Mouse (Mus musculus): ENCODE measurements around the gene Dnajc24.
A peak's percentile ranks its signal among the peaks of the same experiment; 100 is the strongest.

Gene Dnajc24

DNA sequence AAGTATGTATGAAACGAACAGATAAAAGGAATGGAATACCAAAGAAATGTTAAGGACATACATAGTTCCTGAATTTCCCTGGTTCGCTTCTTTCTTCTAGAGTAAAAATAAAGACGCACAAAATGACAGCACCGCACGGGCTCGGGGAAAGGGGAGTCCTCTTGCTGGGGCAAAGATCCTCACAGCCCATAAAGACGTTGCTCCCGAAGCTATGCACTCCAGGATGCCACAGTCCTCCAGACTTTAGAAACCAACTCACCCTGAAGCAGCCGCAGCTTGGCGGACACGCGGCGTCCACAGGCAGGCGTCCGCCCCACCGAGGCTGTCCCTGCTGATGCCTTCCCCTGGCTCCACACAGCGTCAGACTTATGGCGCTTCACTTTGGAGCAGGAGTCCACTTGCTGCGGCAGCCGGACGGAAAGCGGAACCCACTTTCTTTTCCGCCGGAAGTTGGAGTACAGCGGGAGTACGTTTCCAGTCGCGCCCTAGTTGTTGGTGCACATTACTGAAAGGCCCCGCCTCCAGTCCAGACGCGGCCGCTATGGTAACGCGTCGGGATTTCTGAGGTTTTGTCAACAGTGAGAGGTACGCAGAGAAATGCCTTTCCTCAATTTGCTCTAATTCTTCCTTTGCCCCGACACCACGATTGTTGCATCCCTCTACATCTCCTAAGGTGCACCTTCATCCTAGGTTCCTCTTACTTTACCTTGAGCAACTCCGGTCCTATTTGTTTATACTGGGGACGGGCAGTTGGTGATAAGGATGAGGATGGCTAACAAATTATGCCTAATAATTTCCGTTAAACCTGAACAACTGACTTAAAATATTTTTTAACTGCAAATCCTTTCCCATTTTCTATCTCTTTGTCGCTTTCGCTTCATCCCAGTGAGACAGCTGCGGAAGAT, at the start of gene Dnajc24:
Dnajc24 (minus strand) TSS at position 715 of the 905 bp plus-strand sequence.
- DNase-seq (ENCODE audit: low read depth, low spot score), result peak; percentile 95

DNA sequence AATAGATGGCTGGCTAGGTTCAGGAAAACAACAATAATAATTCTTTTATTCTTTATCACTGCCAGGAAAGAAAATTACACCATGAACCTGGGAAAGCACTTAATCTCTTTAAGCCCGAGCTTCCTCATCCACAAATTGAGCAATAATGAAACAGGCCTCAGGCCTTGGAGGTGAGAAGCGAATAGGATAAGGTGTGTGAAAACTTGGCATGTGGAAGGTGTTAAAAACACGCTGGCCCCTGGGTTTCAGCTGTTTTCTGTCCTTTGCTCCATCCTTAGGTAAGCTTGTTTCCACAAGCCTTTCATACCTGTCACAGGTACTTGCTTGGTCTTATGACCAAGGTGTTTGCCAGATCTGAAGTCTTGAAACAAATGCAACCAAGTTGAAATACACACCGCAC, 43.3 kb upstream of the Dnajc24 start:
- DNase-seq (ENCODE audit: low read depth, low spot score), result no peak

DNA sequence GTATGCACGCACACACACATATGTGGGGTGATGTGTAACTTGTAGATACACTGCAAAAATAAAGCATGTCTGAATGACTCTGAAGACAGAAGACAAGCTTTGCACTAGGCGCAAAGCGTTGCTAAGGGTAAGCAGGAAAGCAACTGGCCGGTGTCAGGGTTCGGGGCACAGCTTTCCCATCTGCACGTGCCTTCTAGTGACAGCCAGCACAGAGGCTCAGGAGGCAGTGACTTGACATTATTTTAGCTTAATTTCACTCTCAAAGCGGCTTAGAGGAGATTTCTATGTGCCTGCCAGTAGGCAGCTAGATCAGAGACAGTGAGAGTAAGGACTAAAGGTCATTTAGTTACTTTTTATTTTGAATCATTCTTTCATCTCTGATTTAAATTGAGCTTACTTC, 39.1 kb upstream of the Dnajc24 start:
- DNase-seq (ENCODE audit: low read depth, low spot score), result no peak

DNA sequence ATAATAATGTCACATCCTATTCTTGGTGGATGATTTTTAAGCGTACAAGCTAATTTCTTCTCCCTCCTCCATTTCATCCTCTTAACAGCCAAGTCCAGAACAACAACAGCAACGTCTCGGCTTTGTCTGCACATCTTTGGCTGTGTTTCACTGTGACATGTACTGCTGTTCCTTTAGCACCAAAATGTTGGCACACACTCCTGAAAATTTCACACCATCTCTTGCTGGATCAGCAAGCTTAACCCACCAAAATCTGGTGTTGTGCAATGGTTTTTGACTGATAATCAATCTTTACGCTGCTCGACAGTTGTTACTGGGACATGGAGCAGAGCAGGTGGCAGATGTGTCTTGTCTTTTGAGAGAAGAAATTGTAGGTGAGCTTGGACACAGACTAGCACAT, 38.6 kb upstream of the Dnajc24 start:
- no peak for DNase-seq (ENCODE audit: low read depth, low spot score)

DNA sequence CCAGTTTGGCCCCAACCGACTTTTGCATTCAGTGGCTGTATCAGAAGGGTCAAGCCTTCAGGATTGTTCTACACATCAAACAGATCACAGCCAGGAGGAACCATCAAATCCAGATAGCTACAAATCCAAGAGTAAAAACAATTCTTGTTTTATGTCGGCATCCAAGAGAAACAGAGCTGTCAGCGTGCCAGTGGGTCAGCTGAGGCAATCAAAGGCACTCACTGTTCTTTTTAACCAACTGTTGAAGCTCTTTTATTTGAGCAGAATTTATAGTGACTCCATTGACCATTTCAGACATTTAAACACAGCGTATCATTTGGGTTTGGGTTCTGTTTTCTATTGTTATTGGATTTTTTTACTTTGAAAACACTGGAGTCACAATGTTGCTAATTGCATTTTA, 34.9 kb upstream of the Dnajc24 start:
- DNase-seq (ENCODE audit: low read depth, low spot score), result peak; percentile 43

DNA sequence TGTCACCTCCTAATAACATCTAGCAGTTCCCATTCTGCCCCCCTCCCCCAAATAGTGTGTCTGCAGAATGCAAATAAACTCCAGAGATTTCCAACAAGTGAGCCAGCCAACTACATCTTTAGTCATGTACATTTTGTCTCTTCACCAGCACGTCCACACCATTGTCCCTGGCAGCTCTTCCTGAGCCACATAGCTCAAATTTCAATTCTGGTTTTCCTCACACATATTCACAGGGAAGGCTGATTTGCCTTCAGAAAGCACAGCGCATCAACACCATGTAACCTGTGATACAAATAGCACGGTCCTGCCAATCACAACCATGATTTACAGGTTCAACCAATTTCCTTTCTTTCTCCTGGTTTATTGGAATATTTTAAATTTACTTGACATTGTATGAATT, 21.5 kb upstream of the Dnajc24 start:
- no peak for DNase-seq (ENCODE audit: low read depth, low spot score)

DNA sequence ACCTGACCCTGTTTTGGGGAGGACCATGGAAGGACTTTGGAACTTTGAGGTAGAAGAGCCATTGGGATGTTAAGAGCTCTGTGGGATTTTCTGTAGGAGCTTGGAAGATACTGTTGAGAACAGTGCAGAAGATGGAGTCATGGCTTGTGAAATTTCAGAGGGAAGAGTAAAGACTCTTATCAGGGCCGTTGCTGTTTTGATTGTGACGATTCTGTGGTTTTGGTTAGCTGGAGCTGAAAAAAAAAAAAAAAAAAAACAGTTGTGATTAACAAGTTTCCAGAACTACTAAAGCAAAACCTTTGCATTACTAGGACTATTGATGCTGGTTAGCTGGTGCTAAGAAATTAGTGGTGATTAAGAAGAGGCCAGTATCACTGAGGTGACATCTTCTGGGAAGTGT, 5.1 kb upstream of the Dnajc24 start:
- DNase-seq (ENCODE audit: low read depth, low spot score), result no peak

DNA sequence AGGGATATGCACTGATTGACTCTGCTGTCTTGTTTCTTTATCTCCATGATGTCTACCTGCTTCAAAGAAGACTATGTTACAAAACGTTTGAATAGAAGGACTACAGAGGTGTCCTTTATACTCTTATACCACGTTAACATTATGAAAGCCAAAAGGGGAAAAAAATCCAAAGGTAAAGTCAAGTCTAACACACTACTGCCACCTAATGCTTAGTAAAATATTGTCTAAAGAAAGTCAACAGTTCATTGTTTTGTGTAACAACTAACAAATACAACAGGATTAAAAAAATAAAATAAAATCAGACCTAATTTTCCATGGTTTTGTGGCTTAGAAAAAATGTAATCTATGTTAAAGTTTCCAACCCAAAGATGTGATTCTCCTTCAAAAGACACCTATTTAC, 15.3 kb downstream of the Dnajc24 start:
- no peak for DNase-seq (ENCODE audit: low read depth, low spot score)

DNA sequence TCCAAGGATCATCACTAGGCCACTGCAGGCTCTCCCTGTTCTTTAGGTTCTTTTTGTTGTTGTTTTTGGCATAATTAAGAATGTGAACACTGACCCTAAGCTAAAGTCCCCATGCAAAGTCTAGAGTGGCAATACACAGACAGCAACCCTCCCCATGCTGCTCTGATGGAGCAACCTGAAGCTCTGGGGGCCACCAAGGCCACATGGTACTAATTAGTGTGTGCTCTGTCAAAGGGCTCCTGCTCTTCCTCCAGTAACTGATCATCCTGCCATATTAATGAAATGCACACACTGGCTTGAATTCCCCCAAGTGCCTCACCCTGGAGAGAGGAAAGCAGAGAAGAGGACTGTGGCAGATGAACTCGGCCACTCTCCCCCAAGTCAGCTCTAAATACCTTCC, 16.2 kb downstream of the Dnajc24 start:
- peak; percentile 24 for DNase-seq (ENCODE audit: low read depth, low spot score)

DNA sequence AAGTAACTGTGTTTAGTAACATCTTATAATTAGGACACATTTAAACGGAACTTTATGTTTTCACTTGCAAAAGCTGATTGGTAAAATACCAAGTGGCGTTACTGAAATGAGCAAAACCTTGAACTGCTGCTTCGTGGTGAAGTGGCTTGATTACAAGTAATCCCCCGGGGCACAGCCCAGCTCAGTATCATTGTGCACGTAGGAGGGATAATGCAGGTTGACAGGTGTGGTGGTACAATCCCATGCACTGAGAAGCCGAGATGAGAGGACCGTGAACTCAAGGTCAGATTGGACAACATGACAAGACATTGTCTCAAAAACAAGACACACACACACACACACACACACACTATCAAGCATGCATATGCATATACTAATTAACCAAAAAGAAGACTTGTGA, 18.1 kb downstream of the Dnajc24 start:
- no peak for DNase-seq (ENCODE audit: low read depth, low spot score)

DNA sequence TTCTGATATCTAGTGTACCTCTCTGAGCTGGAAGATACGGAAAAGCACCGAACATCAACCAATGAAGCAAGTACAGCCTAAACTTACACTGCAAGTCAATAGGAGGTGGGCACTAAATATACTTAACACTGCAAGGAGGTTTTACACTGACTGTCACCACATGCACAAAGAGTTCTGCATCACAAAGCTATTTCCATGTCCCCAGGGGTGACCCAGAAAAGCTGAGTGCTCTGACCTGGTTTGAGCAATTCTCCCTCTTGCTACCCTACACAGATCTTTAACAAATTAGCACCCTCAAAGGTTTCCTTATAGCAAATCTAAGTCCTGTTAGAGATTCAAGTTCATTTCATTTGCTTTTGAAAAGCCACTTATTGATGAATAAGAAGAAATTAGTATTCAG, 25.3 kb downstream of the Dnajc24 start:
- no peak for DNase-seq (ENCODE audit: low read depth, low spot score)

DNA sequence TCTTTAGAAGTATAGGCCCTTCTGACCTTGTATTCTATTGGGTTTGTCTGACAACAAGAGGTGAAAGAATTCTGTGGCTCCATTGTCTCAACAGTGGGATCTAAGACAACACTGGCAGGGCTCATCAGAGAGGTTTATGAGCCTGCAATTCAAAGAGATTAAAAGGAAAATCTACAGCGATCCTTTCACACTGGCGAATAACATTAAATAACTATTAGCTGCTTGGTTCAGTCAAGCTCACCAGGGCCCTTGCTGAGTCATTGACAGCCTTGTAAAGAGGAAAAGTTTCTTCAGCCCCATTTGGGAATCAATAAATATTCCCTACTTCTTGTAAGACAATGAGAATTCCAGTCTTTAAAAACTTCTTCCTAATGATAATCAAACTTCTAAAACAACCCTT, 29.4 kb downstream of the Dnajc24 start:
- DNase-seq (ENCODE audit: low read depth, low spot score), result peak; percentile 42

DNA sequence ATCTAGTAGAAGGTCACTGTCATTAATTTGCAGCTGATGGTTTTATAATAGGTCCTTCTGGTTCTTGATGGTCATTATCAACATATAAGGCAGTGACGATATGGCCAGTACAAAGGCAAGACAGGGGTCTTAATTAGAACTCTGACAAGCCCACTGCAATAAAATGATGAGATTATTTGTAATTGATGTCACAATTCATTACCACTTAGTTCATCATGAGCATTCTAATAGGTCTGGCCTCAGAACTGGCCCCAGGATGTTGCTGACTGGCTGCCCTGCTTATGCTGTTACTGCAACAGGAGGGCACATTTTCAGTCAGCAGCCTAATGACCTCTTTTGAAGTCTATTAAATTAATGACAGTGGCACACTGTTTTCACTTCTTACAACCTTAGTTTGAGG, 39.9 kb downstream of the Dnajc24 start:
- DNase-seq (ENCODE audit: low read depth, low spot score), result no peak

DNA sequence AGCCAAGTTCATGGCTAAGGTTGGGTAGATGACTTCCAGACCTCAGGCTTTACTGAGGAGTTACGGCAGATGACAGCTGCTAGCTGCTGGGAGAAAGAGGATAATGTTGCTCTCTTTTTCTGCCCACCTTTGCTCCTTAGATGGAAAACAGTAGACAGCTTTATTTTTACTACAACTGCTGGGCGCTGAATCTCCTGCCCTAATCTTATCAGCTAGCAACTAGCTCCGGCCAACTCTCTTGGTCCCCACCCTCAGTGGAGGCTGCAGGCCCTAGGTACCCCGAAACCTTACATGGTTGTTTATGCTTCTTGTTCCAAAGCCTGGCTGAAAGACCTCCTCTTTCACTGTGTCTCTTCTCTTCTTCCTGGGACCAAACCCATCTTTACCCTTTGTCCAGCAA, 49.5 kb downstream of the Dnajc24 start:
- DNase-seq (ENCODE audit: low read depth, low spot score), result no peak

DNA sequence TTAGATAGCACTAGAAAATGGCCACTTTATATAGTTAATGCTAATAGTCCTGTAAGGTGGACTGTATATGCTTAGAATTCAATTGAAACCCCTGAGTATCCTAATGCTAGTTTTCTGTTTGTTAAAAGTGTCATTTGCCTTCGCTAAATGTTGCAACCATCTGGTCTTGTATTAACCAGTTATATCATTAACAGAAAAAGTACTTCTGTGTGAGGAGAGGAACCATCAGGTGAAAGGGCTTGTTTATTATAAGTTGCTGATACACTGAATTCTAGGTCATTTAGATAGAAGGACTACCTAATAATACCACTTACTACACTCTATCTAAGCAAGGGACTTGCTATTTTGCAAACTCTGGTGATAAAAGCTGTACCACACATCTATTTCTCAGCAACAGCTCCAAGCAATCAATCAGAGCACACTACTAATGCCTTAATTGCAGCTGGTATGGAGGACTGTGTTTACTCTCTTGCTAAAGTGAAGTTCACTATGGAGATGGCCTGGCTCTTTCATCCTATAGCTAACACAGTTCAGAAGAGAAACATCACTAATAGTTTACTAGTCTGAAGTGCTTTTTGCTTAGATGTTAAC, 51.9 kb downstream of the Dnajc24 start:
- DNase-seq (ENCODE audit: low read depth, low spot score), result no peak

DNA sequence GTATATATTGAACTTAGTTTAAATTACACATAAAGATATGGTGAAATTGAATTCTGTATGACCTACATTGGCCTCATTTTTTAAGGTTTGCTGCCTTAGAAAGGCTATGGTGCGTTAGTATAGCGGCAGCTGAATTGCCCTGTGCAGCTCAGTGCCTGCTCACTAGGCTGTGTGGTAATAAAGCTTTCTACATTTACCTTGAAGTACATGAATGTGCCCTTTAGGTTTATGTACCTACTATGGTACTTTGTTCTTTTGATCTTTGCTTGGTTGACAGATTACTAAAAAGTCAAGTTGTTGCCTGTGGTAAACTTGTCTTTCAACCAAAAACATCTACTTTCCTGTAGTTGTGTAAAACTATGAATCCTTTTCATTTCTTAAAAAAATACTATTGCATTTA, 53.2 kb downstream of the Dnajc24 start:
- DNase-seq (ENCODE audit: low read depth, low spot score), result no peak

DNA sequence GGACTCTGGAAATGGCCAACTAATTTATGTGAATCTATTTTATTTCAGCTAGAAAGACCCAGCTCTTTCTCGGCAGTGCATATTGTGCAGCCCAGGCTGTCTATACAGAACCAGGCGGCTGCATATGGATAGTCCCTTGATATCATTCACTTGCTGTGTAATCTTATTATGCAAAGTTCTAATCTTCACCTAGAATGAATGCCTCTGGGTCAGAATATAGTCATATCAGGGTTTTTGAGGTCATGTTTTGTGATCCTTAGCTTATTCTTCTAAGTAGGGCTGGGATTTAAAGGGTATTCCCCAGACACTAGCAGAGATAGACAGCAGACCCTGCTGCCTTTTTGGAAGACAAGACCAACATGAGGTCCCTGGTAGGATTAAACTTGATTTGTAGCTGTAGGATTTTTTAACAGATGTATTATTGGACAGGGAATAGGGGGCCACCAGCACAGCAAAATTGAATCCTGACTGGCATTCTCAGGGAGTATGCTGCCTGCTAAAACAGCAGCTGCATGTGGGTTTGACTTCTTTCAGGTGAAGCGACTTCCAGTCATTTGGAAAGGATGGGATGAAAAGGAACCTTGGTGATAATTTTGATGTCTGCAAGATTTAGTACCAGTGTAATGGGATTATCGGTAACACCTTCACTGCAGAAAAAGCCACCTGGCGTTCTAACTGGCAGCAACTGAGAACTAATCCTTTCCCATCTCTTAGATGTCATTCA, 85.6 kb downstream of the Dnajc24 start:
- DNase-seq (ENCODE audit: low read depth, low spot score), result no peak

All from mesoderm, embryonic 11.5 days (tissue).